Mouse (Mus musculus): Measurements from ENCODE around the gene Hoxd13.
A peak's percentile ranks its signal among the peaks of the same experiment; 100 is the strongest.

The Hoxd13 gene

GRCm38 (mm10) chr2:74661685-74662084 lies 6.4 kb upstream of the Hoxd13 start:
- no peak for DNase-seq (ENCODE audit: low spot score in 2 of 2)

DNA sequence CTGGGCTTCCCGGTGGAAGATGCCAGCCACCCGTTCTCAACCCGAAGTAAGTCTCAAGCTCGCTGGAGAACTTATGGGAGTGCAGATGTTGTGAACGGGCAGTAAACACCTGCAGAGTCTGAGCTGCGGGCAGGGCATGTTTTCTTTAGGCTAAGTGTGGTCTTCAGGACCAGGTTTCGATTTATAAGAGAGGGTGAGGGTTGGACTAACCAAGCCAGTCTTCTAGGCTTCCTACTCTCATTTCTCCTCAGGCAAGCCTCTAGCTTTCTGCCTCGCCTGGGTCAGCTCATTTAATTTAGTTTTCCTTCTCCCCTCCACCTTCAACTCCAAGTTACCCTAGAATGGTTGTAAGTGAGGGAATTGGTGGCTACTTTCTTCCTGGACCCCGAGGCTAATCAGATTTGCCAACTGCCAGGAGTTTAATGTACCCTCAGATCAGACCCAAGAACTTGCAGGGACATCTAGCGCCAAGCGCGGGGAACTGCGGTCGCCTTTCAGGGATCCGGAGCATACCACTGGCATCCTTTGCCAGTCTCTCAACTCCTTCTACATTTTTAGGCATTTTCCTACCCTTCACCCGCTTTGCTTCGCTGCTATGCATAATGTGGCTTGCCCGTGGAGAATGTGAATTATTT lies 4.7 kb upstream of the Hoxd13 start:
- DNase-seq (ENCODE audit: low spot score in 2 of 2), result peak; percentile 53 to 55

GRCm38 (mm10) chr2:74666411-74666810 lies 1.7 kb upstream of the Hoxd13 start:
- no peak for DNase-seq (ENCODE audit: low spot score in 2 of 2)

GRCm38 (mm10) chr2:74667191-74667841 lies 794 bp upstream of the Hoxd13 start:
- no peak for DNase-seq (ENCODE audit: low spot score in 2 of 2)

DNA sequence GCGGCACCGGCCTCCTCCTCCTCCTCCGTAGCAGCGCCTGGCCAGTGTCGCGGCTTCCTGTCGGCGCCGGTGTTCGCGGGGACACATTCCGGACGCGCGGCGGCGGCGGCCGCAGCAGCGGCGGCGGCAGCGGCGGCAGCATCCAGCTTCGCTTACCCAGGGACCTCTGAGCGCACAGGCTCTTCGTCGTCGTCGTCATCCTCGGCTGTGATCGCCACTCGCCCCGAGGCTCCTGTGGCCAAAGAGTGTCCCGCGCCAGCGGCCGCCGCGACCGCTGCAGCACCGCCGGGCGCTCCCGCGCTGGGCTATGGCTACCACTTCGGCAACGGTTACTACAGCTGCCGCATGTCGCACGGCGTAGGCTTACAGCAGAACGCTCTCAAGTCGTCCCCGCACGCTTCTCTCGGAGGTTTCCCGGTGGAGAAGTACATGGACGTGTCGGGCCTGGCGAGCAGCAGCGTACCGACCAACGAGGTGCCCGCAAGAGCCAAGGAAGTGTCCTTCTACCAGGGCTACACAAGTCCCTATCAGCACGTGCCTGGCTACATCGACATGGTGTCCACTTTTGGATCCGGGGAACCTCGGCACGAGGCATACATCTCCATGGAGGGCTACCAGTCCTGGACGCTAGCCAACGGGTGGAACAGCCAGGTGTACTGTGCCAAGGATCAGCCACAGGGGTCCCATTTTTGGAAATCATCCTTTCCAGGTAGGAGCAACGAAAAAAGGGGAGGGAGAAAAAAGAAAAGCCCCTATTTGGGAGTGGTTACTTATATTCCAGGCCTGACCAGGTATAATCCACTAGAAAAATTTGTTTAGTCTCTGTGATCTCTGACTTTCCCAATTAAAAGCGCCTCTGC lies 490 bp downstream of the Hoxd13 start:
- DNase-seq (ENCODE audit: low spot score in 2 of 2), result no peak

GRCm38 (mm10) chr2:74669230-74669578 lies 1.1 kb downstream of the Hoxd13 start:
- no peak for DNase-seq (ENCODE audit: low spot score in 2 of 2)

- DNase-seq (ENCODE audit: low spot score in 2 of 2), result no peak
Observed at GRCm38 (mm10) chr2:74669650-74670235, 1.6 kb downstream of the Hoxd13 start.

GRCm38 (mm10) chr2:74670632-74671188 lies 2.6 kb downstream of the Hoxd13 start:
- DNase-seq (ENCODE audit: low spot score in 2 of 2), result no peak

GRCm38 (mm10) chr2:74671847-74672246 lies 3.7 kb downstream of the Hoxd13 start:
- no peak for DNase-seq (ENCODE audit: low spot score in 2 of 2)

- no peak for DNase-seq (ENCODE audit: low spot score in 2 of 2)
Observed at GRCm38 (mm10) chr2:74672481-74673362, 4.6 kb downstream of the Hoxd13 start.

DNA sequence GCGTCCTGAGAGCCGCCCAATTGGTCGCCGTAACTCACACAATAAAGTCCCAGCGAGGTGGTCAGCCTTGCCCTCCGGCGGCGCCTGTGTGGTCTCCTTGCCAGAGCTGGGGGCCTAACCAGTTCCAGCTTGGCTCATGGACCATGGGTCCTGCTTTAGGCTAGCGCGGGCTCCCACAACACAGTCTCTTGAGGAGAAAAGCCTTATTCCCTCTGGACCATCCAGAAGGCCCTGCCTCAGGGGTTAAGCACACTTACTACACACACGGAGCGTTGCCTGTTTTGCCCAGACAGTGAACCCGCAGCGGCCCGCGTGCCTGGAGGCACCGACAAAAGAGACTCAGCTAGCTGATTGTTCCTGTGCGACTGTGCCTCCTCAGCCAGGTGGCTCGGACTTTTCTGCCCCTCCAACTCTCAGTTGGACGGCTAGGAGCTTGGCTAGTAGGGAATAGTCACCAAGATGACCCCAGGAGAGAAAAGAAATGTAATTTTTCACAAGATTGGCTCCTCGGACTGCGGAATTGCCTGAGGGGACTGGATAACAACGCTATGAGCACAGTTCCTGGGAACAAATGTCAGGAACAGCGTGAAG lies 5.8 kb downstream of the Hoxd13 start:
- no peak for DNase-seq (ENCODE audit: low spot score in 2 of 2)

GRCm38 (mm10) chr2:74674881-74675665 lies 7.0 kb downstream of the Hoxd13 start, which contains the start of gene Hoxd12:
Gene Hoxd12 (plus strand): TSS chr2:74675013.
- DNase-seq (ENCODE audit: low spot score in 2 of 2), result no peak

DNA sequence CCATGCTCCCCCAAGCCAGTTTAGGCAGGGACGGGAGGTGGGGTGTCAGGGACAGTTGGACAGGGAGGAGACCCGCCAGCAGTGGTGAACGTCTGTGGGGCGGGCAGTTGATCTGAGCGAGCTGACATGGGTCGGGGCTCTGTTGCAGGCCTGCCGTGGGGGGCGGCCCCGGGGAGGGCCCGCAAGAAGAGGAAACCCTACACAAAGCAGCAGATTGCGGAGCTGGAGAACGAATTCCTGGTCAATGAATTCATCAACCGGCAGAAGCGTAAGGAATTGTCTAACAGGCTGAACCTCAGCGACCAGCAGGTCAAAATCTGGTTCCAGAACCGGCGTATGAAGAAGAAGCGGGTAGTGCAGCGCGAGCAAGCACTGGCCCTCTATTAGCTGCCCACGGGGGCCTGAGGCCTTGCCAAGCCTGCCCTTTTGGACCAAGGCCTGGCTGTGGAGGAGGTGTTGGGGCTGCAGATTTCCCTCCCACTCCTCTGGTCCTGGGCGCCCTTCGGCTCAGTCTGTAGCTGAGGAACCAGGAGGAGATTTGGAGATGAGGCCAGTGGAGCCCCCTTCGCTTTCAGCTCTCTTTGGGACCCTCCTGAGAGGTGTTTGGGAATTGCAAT lies 7.7 kb downstream of the Hoxd13 start:
- no peak for DNase-seq (ENCODE audit: low spot score in 2 of 2)

GRCm38 (mm10) chr2:74676376-74677052 lies 8.4 kb downstream of the Hoxd13 start:
- no peak for DNase-seq (ENCODE audit: low spot score in 2 of 2)

DNA sequence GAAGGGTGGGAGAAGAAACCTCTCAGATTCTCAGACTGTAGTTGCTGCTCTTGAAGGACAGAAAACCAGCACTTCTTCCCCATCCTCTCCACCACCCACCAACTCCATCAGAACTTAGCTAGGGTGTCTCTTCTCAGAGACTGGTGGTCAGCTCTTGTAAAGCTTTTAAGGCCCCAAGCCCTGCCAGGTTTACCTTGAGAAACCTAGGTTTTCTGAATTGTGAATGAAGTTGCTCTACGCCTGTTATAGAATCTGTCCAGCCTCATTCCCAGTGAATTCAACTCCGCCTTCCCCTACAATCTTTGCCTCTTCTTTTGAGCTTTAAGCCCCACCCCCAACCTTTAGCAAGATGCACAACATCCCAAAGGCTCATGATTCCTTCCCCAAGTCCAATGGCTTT lies 9.0 kb downstream of the Hoxd13 start:
- DNase-seq (ENCODE audit: low spot score in 2 of 2), result no peak

- no peak for DNase-seq (ENCODE audit: low spot score in 2 of 2)
Observed at GRCm38 (mm10) chr2:74678891-74679595, 10.9 kb downstream of the Hoxd13 start, which contains the start of gene Hoxd11. Gene Hoxd11 (plus strand): TSS chr2:74679557.

DNA sequence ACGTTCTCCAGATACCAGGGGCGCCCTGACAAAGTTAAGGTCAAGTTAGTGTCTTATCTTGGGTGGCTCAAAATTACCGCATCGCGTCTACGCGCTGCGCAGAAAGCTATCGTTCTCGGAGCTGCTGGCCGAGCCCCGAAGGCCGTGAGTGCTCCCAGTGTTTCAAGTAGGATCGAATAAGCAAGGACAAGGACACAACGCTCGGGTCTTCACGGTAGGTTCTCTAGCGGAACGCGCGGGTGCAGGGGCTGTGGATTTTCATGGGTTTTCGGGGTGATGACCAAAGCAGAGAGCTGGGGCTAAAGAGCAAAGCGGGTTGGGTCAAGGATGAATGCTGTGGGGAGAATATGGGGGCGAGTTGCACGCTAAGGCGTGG lies 11.5 kb downstream of the Hoxd13 start:
- DNase-seq (ENCODE audit: low spot score in 2 of 2), result no peak

DNA sequence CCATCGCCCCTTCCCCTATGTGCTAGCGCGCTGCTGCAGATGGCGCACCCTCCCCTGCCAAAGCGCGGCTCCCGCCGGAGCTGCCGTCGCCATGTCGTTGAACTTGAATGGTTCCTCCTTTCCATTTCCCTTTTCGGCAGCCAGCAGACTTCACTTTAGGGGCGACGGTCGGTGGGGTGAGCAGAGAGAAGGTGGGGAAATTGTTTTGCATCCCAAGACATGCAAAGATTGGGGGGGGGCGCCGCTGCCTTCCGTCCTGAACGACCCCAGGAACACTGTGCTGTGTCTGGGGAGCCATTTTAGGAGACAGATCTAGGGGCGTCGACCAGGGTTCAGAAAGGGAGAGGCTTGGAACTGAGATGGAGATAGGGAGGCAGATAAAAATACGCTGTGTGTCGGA lies 11.9 kb downstream of the Hoxd13 start:
- no peak for DNase-seq (ENCODE audit: low spot score in 2 of 2)
